Mouse (Mus musculus) heart, postnatal 0 days (tissue): ENCODE measurements at regions not wholly inside any gene's neighbourhood (a gene's known extent, or its start where the extent isn't known, plus 50 kb on each side); places are given as distances from the start of the nearest gene placed in this dataset.

Source experiments
- CTCF ChIP-seq: IDR thresholded peaks from 2 replicates; pipeline ENCODE4 v1.5.1; 2016; ENCODE audit warnings: antibody characterized with exemption, control low read depth, low read depth
- EP300 ChIP-seq: IDR thresholded peaks from 2 replicates; pipeline ENCODE4 v1.6.1; 2016; ENCODE audit warnings: antibody characterized with exemption, low read depth

- TF ChIP-seq CTCF (no peak), EP300 (no peak)
Measured at GRCm38 (mm10) chr12:26067866-26068684, 347.0 kb downstream of the Rnf144a start.
